Mouse (Mus musculus): Measurements from ENCODE around the gene Atp5b. TPM values are rescaled to one million over a fixed set of nuclear protein-coding genes. Genes with fewer than 3 reads are reported as not detected.

Gene Atp5b
- polyA plus RNA-seq, 1 experiment from 2014 or later, result 2,170 TPM

- Histone ChIP-seq H3K27ac (no peak overlapping the region), H3K27me3 (no peaks in the 10 kb centered on the region)
Measured at GRCm38 (mm10) chr10:128124831-128125230, 41.8 kb downstream of the Atp5b start.

GRCm38 (mm10) chr10:128125951-128126350 lies 42.9 kb downstream of the Atp5b start:
- Histone ChIP-seq H3K36me3 (ENCODE audit: poor library complexity, severe bottlenecking) (peaks cover 90% of the 10 kb centered on the region), H3K27ac (no peak overlapping the region), H3K9me3 (replicated peaks) (no peaks in the 10 kb centered on the region), H3K27me3 (no peaks in the 10 kb centered on the region), H3K4me1 (no peaks in the 10 kb centered on the region), H3K4me2 (no peak overlapping the region), H3K9ac (no peak overlapping the region), H3K4me3 (no peak overlapping the region)
- ATAC-seq, result no peak
- WGBS, result 94% methylated on average over 14 of the region's 14 CpGs

More at GRCm38 (mm10) chr10:128124831-128125230, 41.8 kb downstream of the Atp5b start:
- H3K4me3 ChIP-seq, result no peak overlapping the region
- H3K4me1 ChIP-seq, result no peaks in the 10 kb centered on the region
- no peak for ATAC-seq
- no peak overlapping the region for H3K4me2 ChIP-seq
- H3K36me3 ChIP-seq (ENCODE audit: poor library complexity, severe bottlenecking), result peaks cover 92% of the 10 kb centered on the region
- WGBS, result 98% methylated on average over 9 of the region's 9 CpGs
- H3K9ac ChIP-seq, result no peak overlapping the region
- H3K9me3 ChIP-seq (replicated peaks), result no peaks in the 10 kb centered on the region

GRCm38 (mm10) chr10:128127497-128127896 lies 44.4 kb downstream of the Atp5b start:
- H3K4me2 ChIP-seq, result no peak overlapping the region
- no peak overlapping the region for H3K9ac ChIP-seq
- no peaks in the 10 kb centered on the region for H3K4me1 ChIP-seq
- ATAC-seq, result no peak
- no peaks in the 10 kb centered on the region for H3K9me3 ChIP-seq (replicated peaks)
- no peaks in the 10 kb centered on the region for H3K27me3 ChIP-seq
- H3K36me3 ChIP-seq (ENCODE audit: poor library complexity, severe bottlenecking), result peaks cover 82% of the 10 kb centered on the region
- no peak overlapping the region for H3K4me3 ChIP-seq
- no peak overlapping the region for H3K27ac ChIP-seq
- WGBS, result 72% methylated on average over 5 of the region's 5 CpGs

- 89% methylated on average over 8 of the region's 8 CpGs for WGBS
- H3K27ac ChIP-seq, result no peak overlapping the region
- H3K4me3 ChIP-seq, result no peak overlapping the region
- no peaks in the 10 kb centered on the region for H3K4me1 ChIP-seq
- no peak overlapping the region for H3K9ac ChIP-seq
- H3K27me3 ChIP-seq, result no peaks in the 10 kb centered on the region
- H3K4me2 ChIP-seq, result no peak overlapping the region
- peaks cover 76% of the 10 kb centered on the region for H3K36me3 ChIP-seq (ENCODE audit: poor library complexity, severe bottlenecking)
- ATAC-seq, result 0 out of 2 replicates have a peak, but pooled peaks have one; percentile 19
- H3K9me3 ChIP-seq (replicated peaks), result no peaks in the 10 kb centered on the region
Measured at GRCm38 (mm10) chr10:128128143-128128542, 45.1 kb downstream of the Atp5b start.

- no peak overlapping the region for H3K4me2 ChIP-seq
- no peak overlapping the region for H3K9ac ChIP-seq
- no peak overlapping the region for H3K27ac ChIP-seq
- H3K4me3 ChIP-seq, result no peak overlapping the region
- no peak for ATAC-seq
- H3K9me3 ChIP-seq (replicated peaks), result no peaks in the 10 kb centered on the region
- WGBS, result 81% methylated on average over 3 of the region's 3 CpGs
- no peaks in the 10 kb centered on the region for H3K4me1 ChIP-seq
- no peaks in the 10 kb centered on the region for H3K27me3 ChIP-seq
- H3K36me3 ChIP-seq (ENCODE audit: poor library complexity, severe bottlenecking), result peaks cover 50% of the 10 kb centered on the region
Measured at GRCm38 (mm10) chr10:128131297-128131696, 48.2 kb downstream of the Atp5b start.

GRCm38 (mm10) chr10:128131812-128132211 lies 48.7 kb downstream of the Atp5b start:
- Histone ChIP-seq H3K4me1 (no peaks in the 10 kb centered on the region), H3K9ac (no peak overlapping the region), H3K27ac (no peak overlapping the region), H3K9me3 (replicated peaks) (no peaks in the 10 kb centered on the region), H3K4me3 (no peak overlapping the region), H3K27me3 (no peaks in the 10 kb centered on the region), H3K4me2 (no peak overlapping the region), H3K36me3 (ENCODE audit: poor library complexity, severe bottlenecking) (peaks cover 45% of the 10 kb centered on the region)
- no peak; the same call in 1 of the 2 replicates for ATAC-seq

GRCm38 (mm10) chr10:128133650-128134332 lies 50.7 kb downstream of the Atp5b start:
- Histone ChIP-seq H3K4me3 (no peak overlapping the region), H3K4me2 (no peak overlapping the region), H3K9ac (no peak overlapping the region; the same call in 1 of the 2 replicates), H3K27me3 (no peaks in the 10 kb centered on the region), H3K4me1 (no peaks in the 10 kb centered on the region), H3K27ac (no peak overlapping the region), H3K36me3 (ENCODE audit: poor library complexity, severe bottlenecking) (peaks cover 41% of the 10 kb centered on the region), H3K9me3 (replicated peaks) (no peaks in the 10 kb centered on the region)
- WGBS, result 49% methylated on average over 13 of the region's 13 CpGs
- no peak for ATAC-seq

GRCm38 (mm10) chr10:128135374-128135773 lies 52.3 kb downstream of the Atp5b start:
- H3K4me1 ChIP-seq, result no peaks in the 10 kb centered on the region
- no peak overlapping the region for H3K4me2 ChIP-seq
- H3K27ac ChIP-seq, result no peak overlapping the region
- WGBS, result 95% methylated on average over 6 of the region's 6 CpGs
- ATAC-seq, result no peak
- H3K36me3 ChIP-seq (ENCODE audit: poor library complexity, severe bottlenecking), result peaks cover 32% of the 10 kb centered on the region
- no peaks in the 10 kb centered on the region for H3K9me3 ChIP-seq (replicated peaks)
- H3K4me3 ChIP-seq, result no peak overlapping the region
- no peak overlapping the region for H3K9ac ChIP-seq
- H3K27me3 ChIP-seq, result no peaks in the 10 kb centered on the region

MicroRNAs within 50 kb of the gene (microRNA counts, 519-probe panel; counts per million panel counts)
- 177 counts per million, percentile 53 among the panel's probes with 10 or more counts for microRNA mmu-miR-677

Small RNA genes lying within 50 kb of the gene (microRNA-seq; reads per million reads assigned to microRNA genes)
- 11.0 reads per million, percentile 24 among the genes with 10 or more reads in this experiment for gene Mir677

Other genes starting within 250 kb of the Atp5b start
- gene Rdh19, start 233.3 kb upstream of the Atp5b start, polyA plus RNA-seq (2015; fragmentation: Nextera tagmentation; extraction: Ambion mirVana), result not detected in 2 replicates
- gene Rdh16f2, start 216.8 kb upstream of the Atp5b start, polyA plus RNA-seq (2015; fragmentation: Nextera tagmentation; extraction: Ambion mirVana), result not detected in 2 replicates
- not detected in 2 replicates for gene Rdh7, start 194.5 kb upstream of the Atp5b start, polyA plus RNA-seq (2015; fragmentation: Nextera tagmentation; extraction: Ambion mirVana)
- not detected in 2 replicates for gene Sdr9c7, start 184.8 kb upstream of the Atp5b start, polyA plus RNA-seq (2015; fragmentation: Nextera tagmentation; extraction: Ambion mirVana)
- not detected in 2 replicates for gene Hsd17b6, start 75.7 kb upstream of the Atp5b start, polyA plus RNA-seq (2015; fragmentation: Nextera tagmentation; extraction: Ambion mirVana)
- 97.9 and 98.0 TPM in 2 replicates for gene Prim1, start 68.1 kb upstream of the Atp5b start, polyA plus RNA-seq (2015; fragmentation: Nextera tagmentation; extraction: Ambion mirVana)
- gene Naca, start 47.7 kb upstream of the Atp5b start, polyA plus RNA-seq (2015; fragmentation: Nextera tagmentation; extraction: Ambion mirVana), result 715 and 810 TPM in 2 replicates
- 562 and 583 TPM in 2 replicates for gene Ptges3, start 24.3 kb upstream of the Atp5b start, polyA plus RNA-seq (2015; fragmentation: Nextera tagmentation; extraction: Ambion mirVana)
- gene Baz2a, start 8.3 kb downstream of the Atp5b start, polyA plus RNA-seq (2015; fragmentation: Nextera tagmentation; extraction: Ambion mirVana), result 11.6 and 12.6 TPM in 2 replicates
- 12.6 and 12.9 TPM in 2 replicates for gene Rbms2, start 97.0 kb downstream of the Atp5b start, polyA plus RNA-seq (2015; fragmentation: Nextera tagmentation; extraction: Ambion mirVana)
- 0.48 and 1.3 TPM in 2 replicates for gene Gls2, start 111.2 kb downstream of the Atp5b start, polyA plus RNA-seq (2015; fragmentation: Nextera tagmentation; extraction: Ambion mirVana)
- gene Spryd4, start 128.5 kb downstream of the Atp5b start, polyA plus RNA-seq (2015; fragmentation: Nextera tagmentation; extraction: Ambion mirVana), result 17.9 and 19.1 TPM in 2 replicates
- gene Mip, start 142.6 kb downstream of the Atp5b start, polyA plus RNA-seq (2015; fragmentation: Nextera tagmentation; extraction: Ambion mirVana), result 0.13 and 0.21 TPM in 2 replicates
- gene Timeless, start 148.8 kb downstream of the Atp5b start, polyA plus RNA-seq (2015; fragmentation: Nextera tagmentation; extraction: Ambion mirVana), result 52.9 and 62.1 TPM in 2 replicates
- gene Apon, start 170.8 kb downstream of the Atp5b start, polyA plus RNA-seq (2015; fragmentation: Nextera tagmentation; extraction: Ambion mirVana), result 0.27 and 0.33 TPM in 2 replicates
- gene Apof, start 185.4 kb downstream of the Atp5b start, polyA plus RNA-seq (2015; fragmentation: Nextera tagmentation; extraction: Ambion mirVana), result 0.14 TPM in 1 of 2 replicates, not detected in the other
- 14.5 and 15.3 TPM in 2 replicates for gene Stat2, start 187.3 kb downstream of the Atp5b start, polyA plus RNA-seq (2015; fragmentation: Nextera tagmentation; extraction: Ambion mirVana)
- gene Il23a, start 215.5 kb downstream of the Atp5b start, polyA plus RNA-seq (2015; fragmentation: Nextera tagmentation; extraction: Ambion mirVana), result not detected in 2 replicates
- gene Pan2, start 220.1 kb downstream of the Atp5b start, polyA plus RNA-seq (2015; fragmentation: Nextera tagmentation; extraction: Ambion mirVana), result 32.0 and 35.0 TPM in 2 replicates
- gene Cnpy2, start 239.2 kb downstream of the Atp5b start, polyA plus RNA-seq (2015; fragmentation: Nextera tagmentation; extraction: Ambion mirVana), result 230 and 237 TPM in 2 replicates